Mouse (Mus musculus): Measurements from ENCODE around the gene Lactb.

DNA sequence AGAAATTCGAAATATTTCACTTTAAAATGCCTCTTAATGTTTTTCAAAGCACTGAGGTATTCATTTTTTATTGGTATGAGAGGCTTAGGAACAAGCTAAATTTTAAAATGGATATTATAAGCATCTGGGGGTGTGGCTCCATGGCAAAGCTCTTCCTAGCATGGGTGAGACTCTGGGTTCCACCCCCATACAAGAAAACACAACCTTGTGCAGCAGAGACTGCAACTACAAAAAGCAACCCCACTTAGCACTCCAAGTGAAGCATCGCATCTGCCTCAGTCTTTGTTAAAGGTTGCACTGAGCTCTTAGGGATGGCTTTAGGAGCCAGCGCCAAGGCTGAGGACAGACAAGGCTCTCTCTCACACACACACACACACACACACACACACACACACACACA lies 13.8 kb downstream of the Lactb start:
- TF ChIP-seq CTCF (conservative IDR thresholded peaks at IDR 0.05; ENCODE audit: low read length) (no peak), POU5F1 (IDR thresholded peaks at IDR 0.05; ENCODE audit: borderline replicate concordance, low read length) (no peak), NANOG (IDR thresholded peaks at IDR 0.05; ENCODE audit: borderline replicate concordance, low read length) (no peak)

All from E14TG2a.4 (cell line).